Mouse (Mus musculus): ENCODE results near the gene Nat10. TPM values are rescaled to one million over a fixed set of nuclear protein-coding genes. Genes with fewer than 3 reads are reported as not detected.

Gene Nat10
- total and polyA plus RNA-seq, 3 experiments: 14.0 to 26.1 (median 14.2) TPM

GRCm38 (mm10) chr2:103745481-103745880 is 15.6 kb downstream of the Nat10 start:
- no peaks in the 10 kb centered on the region for H3K36me3 ChIP-seq (ENCODE audit: control insufficient read depth, insufficient read depth, low read length)
- no peak overlapping the region for H3K27ac ChIP-seq
- H3K4me3 ChIP-seq: no peak overlapping the region
- H3K9ac ChIP-seq (ENCODE audit: low read depth, low read length): no peak overlapping the region
- intact Hi-C loops (cut with DNase I): loop anchor here (10.0 kb wide), 1 partner anchor 291 kb away; no protein-coding TSS in a partner anchor
- no peaks in the 10 kb centered on the region for H3K4me1 ChIP-seq (ENCODE audit: control insufficient read depth, insufficient read depth, low read length)
- no peak for DNase-seq
- no peaks in the 10 kb centered on the region for H3K79me2 ChIP-seq (replicated peaks; ENCODE audit: control insufficient read depth, insufficient read depth, low read length)
- no peaks in the 10 kb centered on the region for H3K27me3 ChIP-seq (ENCODE audit: control insufficient read depth, insufficient read depth, low read length)
- no peak for TF ChIP-seq EP300 (IDR thresholded peaks at IDR 0.05; ENCODE audit: insufficient read depth, low read depth, low read length)
- no peak for TF ChIP-seq POLR2A (IDR thresholded peaks at IDR 0.05; ENCODE audit: insufficient read depth, low read depth, low read length)
- TF ChIP-seq CTCF (IDR thresholded peaks at IDR 0.05): no peak
- 69% methylated on average over 5 of the region's 5 CpGs for whole genome bisulfite sequencing

DNA sequence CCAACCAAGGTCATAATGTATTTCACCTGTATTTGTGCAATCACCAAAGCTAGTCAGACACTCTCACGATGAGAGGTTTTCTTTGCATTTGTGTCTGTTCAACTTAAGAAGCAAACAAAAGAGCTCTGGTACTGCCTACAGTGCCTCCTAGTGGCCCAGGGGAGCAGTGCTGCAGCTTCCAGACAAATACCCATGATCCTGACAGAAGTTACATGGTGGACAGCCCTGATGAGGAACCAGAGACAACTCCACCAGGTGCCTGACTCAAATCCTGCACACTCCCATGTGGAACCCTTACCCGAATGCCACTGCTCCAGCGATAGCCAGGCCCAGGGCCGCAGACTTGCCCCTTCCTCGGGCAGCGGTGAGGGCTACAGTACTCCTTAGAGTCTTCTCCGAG is 17.1 kb downstream of the Nat10 start:
- peak; percentile 86 for TF ChIP-seq CTCF (IDR thresholded peaks at IDR 0.05)
- no peak for TF ChIP-seq EP300 (IDR thresholded peaks at IDR 0.05; ENCODE audit: insufficient read depth, low read depth, low read length)
- H3K27ac ChIP-seq: no peak overlapping the region
- H3K27me3 ChIP-seq (ENCODE audit: control insufficient read depth, insufficient read depth, low read length): no peaks in the 10 kb centered on the region
- no peaks in the 10 kb centered on the region for H3K4me1 ChIP-seq (ENCODE audit: control insufficient read depth, insufficient read depth, low read length)
- no peaks in the 10 kb centered on the region for H3K36me3 ChIP-seq (ENCODE audit: control insufficient read depth, insufficient read depth, low read length)
- H3K79me2 ChIP-seq (replicated peaks; ENCODE audit: control insufficient read depth, insufficient read depth, low read length): no peaks in the 10 kb centered on the region
- WGBS: 80% methylated on average over 7 of the region's 7 CpGs
- DNase-seq: peak; percentile 41 to 59
- intact Hi-C loops (cut with DNase I): loop anchor here (1.0 to 10.0 kb wide), 3 partner anchors 123 to 289 kb away; no protein-coding TSS in a partner anchor
- H3K9ac ChIP-seq (ENCODE audit: low read depth, low read length): no peak overlapping the region
- no peak overlapping the region for H3K4me3 ChIP-seq

DNA sequence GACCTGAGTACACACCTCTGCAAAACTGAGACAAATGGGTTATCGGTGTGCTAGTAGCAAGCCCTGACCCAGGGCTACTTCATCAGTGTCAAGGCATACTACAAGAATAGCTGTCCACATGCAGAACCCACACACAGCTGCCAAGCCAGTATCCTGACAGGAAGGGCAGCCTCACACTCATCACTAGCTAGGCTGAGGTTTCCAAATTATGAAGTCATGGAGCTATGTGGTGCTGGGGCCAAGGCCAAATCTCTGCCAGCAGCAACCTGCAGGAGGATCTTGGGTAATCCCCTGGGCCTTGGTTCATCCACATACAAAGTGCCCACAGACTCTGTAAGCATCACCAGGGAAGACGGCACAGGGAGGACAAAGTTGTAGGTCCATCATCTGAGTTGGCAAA is 17.5 kb downstream of the Nat10 start:
- intact Hi-C loops (cut with DNase I): loop anchor here (5.0 to 10.0 kb wide), 2 partner anchors 124 to 289 kb away; no protein-coding TSS in a partner anchor
- H3K36me3 ChIP-seq (ENCODE audit: control insufficient read depth, insufficient read depth, low read length): no peaks in the 10 kb centered on the region
- DNase-seq: peak; percentile 37 to 70
- no peaks in the 10 kb centered on the region for H3K79me2 ChIP-seq (replicated peaks; ENCODE audit: control insufficient read depth, insufficient read depth, low read length)
- no peak overlapping the region for H3K4me3 ChIP-seq
- no peak overlapping the region for H3K9ac ChIP-seq (ENCODE audit: low read depth, low read length)
- TF ChIP-seq EP300 (IDR thresholded peaks at IDR 0.05; ENCODE audit: insufficient read depth, low read depth, low read length) (0 out of 2 replicates have a peak, but pooled peaks have one; percentile 10), CTCF (IDR thresholded peaks at IDR 0.05) (no peak), POLR2A (IDR thresholded peaks at IDR 0.05; ENCODE audit: insufficient read depth, low read depth, low read length) (no peak)
- no peak overlapping the region for H3K27ac ChIP-seq
- H3K4me1 ChIP-seq (ENCODE audit: control insufficient read depth, insufficient read depth, low read length): no peaks in the 10 kb centered on the region
- no peaks in the 10 kb centered on the region for H3K27me3 ChIP-seq (ENCODE audit: control insufficient read depth, insufficient read depth, low read length)
- 67% methylated on average over 2 of the region's 2 CpGs for WGBS

- no peak overlapping the region for H3K4me3 ChIP-seq
- H3K36me3 ChIP-seq (ENCODE audit: control insufficient read depth, insufficient read depth, low read length): no peaks in the 10 kb centered on the region
- no peaks in the 10 kb centered on the region for H3K4me1 ChIP-seq (ENCODE audit: control insufficient read depth, insufficient read depth, low read length)
- H3K27ac ChIP-seq: no peak overlapping the region
- intact Hi-C loops (cut with DNase I): loop anchor here (5.0 to 10.0 kb wide), 2 partner anchors 124 to 288 kb away; no protein-coding TSS in a partner anchor
- no peak overlapping the region for H3K9ac ChIP-seq (ENCODE audit: low read depth, low read length)
- H3K79me2 ChIP-seq (replicated peaks; ENCODE audit: control insufficient read depth, insufficient read depth, low read length): no peaks in the 10 kb centered on the region
- no peaks in the 10 kb centered on the region for H3K27me3 ChIP-seq (ENCODE audit: control insufficient read depth, insufficient read depth, low read length)
- DNase-seq: peak in 1 of 2 experiments; percentile 9
- 98% methylated on average over 6 of the region's 6 CpGs for WGBS
- TF ChIP-seq POLR2A (IDR thresholded peaks at IDR 0.05; ENCODE audit: insufficient read depth, low read depth, low read length) (no peak), CTCF (IDR thresholded peaks at IDR 0.05) (no peak), EP300 (IDR thresholded peaks at IDR 0.05; ENCODE audit: insufficient read depth, low read depth, low read length) (no peak)
These were observed 18.2 kb downstream of the Nat10 start for GRCm38 (mm10) chr2:103742821-103743220.

DNA sequence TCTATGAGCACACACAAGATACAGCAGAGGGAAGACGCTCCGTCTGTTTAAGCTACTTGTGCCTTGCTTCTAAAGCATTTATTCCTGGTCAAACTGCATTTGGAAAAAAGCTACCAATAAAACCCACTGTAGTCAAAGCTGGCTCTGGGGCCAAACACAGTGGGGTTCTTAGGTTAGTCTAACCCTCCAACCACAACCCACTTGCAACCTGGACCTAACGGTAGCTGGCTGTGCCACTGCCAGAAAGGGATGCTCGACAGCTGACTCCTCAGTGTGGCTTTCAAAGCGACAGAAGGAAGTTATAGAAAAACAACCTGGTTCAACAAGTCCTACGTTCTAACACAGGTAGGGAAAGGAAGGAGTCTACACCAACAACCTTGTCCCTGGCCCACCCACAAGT is 29.6 kb downstream of the Nat10 start:
- intact Hi-C loops (cut with DNase I): no loop called here
- 92% methylated on average over 6 of the region's 6 CpGs for WGBS

GRCm38 (mm10) chr2:103730999-103731398 is 30.1 kb downstream of the Nat10 start:
- intact Hi-C loops (cut with DNase I): no loop called here
- Histone ChIP-seq H3K27ac (no peak overlapping the region), H3K4me3 (no peak overlapping the region), H3K4me1 (ENCODE audit: control insufficient read depth, insufficient read depth, low read length) (no peaks in the 10 kb centered on the region), H3K36me3 (ENCODE audit: control insufficient read depth, insufficient read depth, low read length) (no peaks in the 10 kb centered on the region), H3K9ac (ENCODE audit: low read depth, low read length) (no peak overlapping the region), H3K27me3 (ENCODE audit: control insufficient read depth, insufficient read depth, low read length) (no peaks in the 10 kb centered on the region), H3K79me2 (replicated peaks; ENCODE audit: control insufficient read depth, insufficient read depth, low read length) (no peaks in the 10 kb centered on the region)
- WGBS: 88% methylated on average over 8 of the region's 8 CpGs
- TF ChIP-seq POLR2A (IDR thresholded peaks at IDR 0.05; ENCODE audit: insufficient read depth, low read depth, low read length) (no peak), CTCF (IDR thresholded peaks at IDR 0.05) (no peak), EP300 (IDR thresholded peaks at IDR 0.05; ENCODE audit: insufficient read depth, low read depth, low read length) (no peak)
- no peak for DNase-seq

More for the DNA sequence above, 29.6 kb downstream of the Nat10 start:
- no peak overlapping the region for H3K27ac ChIP-seq
- TF ChIP-seq POLR2A (IDR thresholded peaks at IDR 0.05; ENCODE audit: insufficient read depth, low read depth, low read length) (no peak), CTCF (IDR thresholded peaks at IDR 0.05) (no peak), EP300 (IDR thresholded peaks at IDR 0.05; ENCODE audit: insufficient read depth, low read depth, low read length) (no peak)
- H3K4me1 ChIP-seq (ENCODE audit: control insufficient read depth, insufficient read depth, low read length): no peaks in the 10 kb centered on the region
- H3K9ac ChIP-seq (ENCODE audit: low read depth, low read length): no peak overlapping the region
- H3K4me3 ChIP-seq: no peak overlapping the region
- no peaks in the 10 kb centered on the region for H3K36me3 ChIP-seq (ENCODE audit: control insufficient read depth, insufficient read depth, low read length)
- no peak for DNase-seq
- H3K27me3 ChIP-seq (ENCODE audit: control insufficient read depth, insufficient read depth, low read length): no peaks in the 10 kb centered on the region
- H3K79me2 ChIP-seq (replicated peaks; ENCODE audit: control insufficient read depth, insufficient read depth, low read length): no peaks in the 10 kb centered on the region

All from heart, adult 2 months (tissue).